Mouse (Mus musculus) liver, adult 2 months (tissue): ENCODE results near the gene Pgpep1l. TPM values are rescaled to one million over a fixed set of nuclear protein-coding genes. Genes with fewer than 3 reads are reported as not detected.

ENCODE experiments used
- DNase-seq: peaks from one replicate; pipeline ENCODE4 v3.0.0-alpha.2; 2011; ENCODE audit warnings: low read depth, low spot score; ENCODE audit errors: extremely low read depth
- H3K27ac ChIP-seq: fragments of 200-500 bp; replicated peaks from 2 replicates; pipeline ENCODE4 v1.5.1; 2012; ENCODE audit warnings: low read depth, mild to moderate bottlenecking, control low read depth, inconsistent platforms, low read length; ENCODE audit not compliant: insufficient read depth
- H3K27me3 ChIP-seq: fragments of 200-500 bp; 2 replicates; pipeline ENCODE4 v1.6.1; 2012; ENCODE audit warnings: mild to moderate bottlenecking, moderate library complexity, low read length, inconsistent platforms; ENCODE audit not compliant: control insufficient read depth, insufficient read depth
- H3K36me3 ChIP-seq: fragments of 200-500 bp; 2 replicates; pipeline ENCODE4 v1.6.1; 2012; ENCODE audit warnings: low read length, inconsistent platforms; ENCODE audit not compliant: control insufficient read depth, insufficient read depth
- H3K4me1 ChIP-seq: fragments of 200-500 bp; 2 replicates; pipeline ENCODE4 v1.6.1; 2011; ENCODE audit warnings: low read length; ENCODE audit not compliant: control insufficient read depth, insufficient read depth
- H3K4me3 ChIP-seq: fragments of 200-500 bp; 2 replicates; pipeline ENCODE4 v1.5.1; 2011; ENCODE audit warnings: low read depth, mild to moderate bottlenecking, control low read depth, low read length, moderate library complexity; ENCODE audit not compliant: insufficient read depth
- H3K79me2 ChIP-seq: fragments of 200-500 bp; 2 replicates; pipeline ENCODE4 v1.6.1; 2012; ENCODE audit warnings: inconsistent platforms, mild to moderate bottlenecking, low read length, moderate library complexity; ENCODE audit not compliant: control insufficient read depth, insufficient read depth
- H3K9ac ChIP-seq: fragments of 200-500 bp; 2 replicates; pipeline ENCODE4 v1.6.1; 2012; ENCODE audit warnings: low read depth, mild to moderate bottlenecking, control low read depth, inconsistent platforms, low read length
- CTCF ChIP-seq: fragments of 200-500 bp; IDR thresholded peaks from 2 replicates; pipeline ENCODE4 v1.5.1; 2011; ENCODE audit warnings: low read depth, low read length, control low read depth
- POLR2A ChIP-seq: fragments of 200-500 bp; IDR thresholded peaks from 2 replicates; pipeline ENCODE4 v1.6.1; 2011; ENCODE audit warnings: low read length, control low read depth; ENCODE audit not compliant: insufficient read depth; ENCODE audit errors: extremely low read depth
- whole genome bisulfite sequencing: fragments of 180-500 bp; shearing (Covaris S2); methylation state at CpG from one replicate; pipeline ENCODE4 v1.1.7; 2018; 5-methylcytosine and 5-hydroxymethylcytosine counted together
- polyA plus RNA-seq: library from polyadenylated mRNA; depleted of rRNA; stranded (reverse); fragments of >200 nt; gene quantifications from 2 replicates; pipeline ENCODE4 v1.2.3, GENCODE M21; 2012; rRNA removed
- total RNA-seq: library from RNA; depleted of rRNA; stranded (reverse); fragments of >200 nt; gene quantifications from 2 replicates; pipeline ENCODE4 v1.2.3, GENCODE M21; 2014; rRNA removed

Gene Pgpep1l
- total and polyA plus RNA-seq, 2 experiments: 0.32 to 1.5 TPM

DNA sequence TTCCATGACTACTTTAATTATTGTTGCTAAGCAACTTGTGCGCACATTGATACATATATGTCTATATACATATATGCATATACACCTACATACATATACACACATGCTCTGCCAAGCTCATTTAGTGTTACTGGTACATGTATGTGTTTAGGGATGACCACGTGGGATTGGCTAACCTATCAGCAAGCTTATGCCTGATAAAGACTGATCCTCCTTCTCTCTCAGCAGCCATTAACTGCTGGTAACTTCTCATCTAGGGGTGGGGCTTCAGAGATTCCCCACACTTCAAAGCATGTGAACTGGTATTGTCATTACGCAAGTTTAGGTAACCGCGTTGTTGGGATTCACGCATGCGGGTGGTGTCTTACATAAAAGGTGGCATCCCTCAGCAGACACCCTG is 64.4 kb downstream of the Pgpep1l start:
- H3K9ac ChIP-seq: no peak overlapping the region
- H3K4me1 ChIP-seq: no peaks in the 10 kb centered on the region
- no peak overlapping the region for H3K27ac ChIP-seq
- no peak overlapping the region for H3K4me3 ChIP-seq
- no peak for TF ChIP-seq CTCF
- TF ChIP-seq POLR2A: no peak
- no peaks in the 10 kb centered on the region for H3K36me3 ChIP-seq
- H3K27me3 ChIP-seq: no peaks in the 10 kb centered on the region
- DNase-seq: no peak
- no peaks in the 10 kb centered on the region for H3K79me2 ChIP-seq
- 91% methylated on average over 7 of the region's 7 CpGs for WGBS

DNA sequence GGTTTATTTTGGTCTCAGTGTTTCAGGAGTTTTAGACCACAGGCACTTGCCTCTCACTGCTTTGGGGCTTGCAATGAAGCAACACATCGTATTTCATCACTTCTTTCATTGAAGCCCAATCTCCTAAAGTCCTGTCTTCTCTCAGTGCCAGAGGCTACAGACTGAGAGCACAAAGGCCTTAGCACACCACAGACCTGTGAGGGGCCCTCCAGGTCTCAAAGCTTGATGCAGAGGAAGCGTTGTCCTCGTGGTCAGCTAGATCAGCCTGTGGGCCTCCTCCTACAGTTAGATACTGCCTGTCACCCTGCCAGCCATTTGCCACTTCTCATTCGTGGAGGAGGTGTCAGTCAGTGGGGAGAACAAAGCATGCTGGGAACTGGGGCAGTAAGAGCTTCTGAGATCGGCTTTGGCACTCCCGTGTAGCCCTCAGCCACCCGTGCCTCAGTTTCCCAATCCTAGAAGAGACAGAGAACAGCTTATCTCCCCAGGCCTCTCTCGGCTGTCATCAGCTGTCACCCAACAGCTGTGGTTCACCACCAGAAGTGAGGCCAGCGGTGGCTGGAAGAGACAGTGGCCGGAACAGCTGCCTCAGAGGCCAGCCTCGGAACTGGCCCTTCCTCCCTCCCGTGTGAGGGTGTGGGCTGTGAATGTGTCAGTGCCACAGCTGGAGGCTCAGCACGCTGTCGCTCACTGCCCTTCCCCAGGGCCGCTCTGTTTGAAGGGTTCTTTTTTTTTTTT is 69.9 kb downstream of the Pgpep1l start:
- H3K36me3 ChIP-seq: no peaks in the 10 kb centered on the region

DNA sequence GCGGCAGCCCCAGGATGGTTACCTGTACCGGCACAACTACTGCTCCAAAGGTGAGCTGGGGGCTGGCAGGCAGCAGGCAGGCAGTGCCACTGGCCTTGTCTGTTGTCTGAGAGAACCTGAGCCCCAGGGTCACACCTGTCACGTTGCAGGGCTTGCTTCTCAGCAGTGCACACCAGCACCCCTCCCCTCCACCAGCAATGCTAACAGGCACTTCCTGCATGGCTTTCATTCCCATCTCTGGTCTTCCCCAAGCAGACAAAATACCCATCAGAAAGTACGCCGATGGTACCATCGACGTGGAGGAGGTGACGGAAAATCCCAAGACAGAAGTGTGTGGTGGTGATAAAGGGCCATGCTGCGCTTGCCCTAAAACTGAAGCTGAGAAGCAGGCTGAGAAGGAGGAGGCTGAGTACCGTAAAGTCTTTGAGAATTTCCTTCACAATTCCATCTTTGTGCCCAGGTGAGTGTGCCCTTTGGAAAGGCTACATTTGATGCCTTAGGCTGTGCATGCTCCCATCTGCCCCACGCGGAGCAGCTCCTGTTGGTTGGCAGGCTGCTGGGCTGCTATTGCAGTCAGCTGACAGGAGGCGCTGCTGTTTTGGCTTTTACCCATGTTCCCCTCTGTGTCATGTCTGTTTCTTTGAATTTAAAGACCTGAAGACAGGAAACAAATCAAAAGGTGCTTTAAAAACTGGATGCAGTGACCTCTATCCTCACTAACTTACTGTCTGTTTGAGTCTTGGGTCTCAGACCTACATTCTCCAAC is 74.2 kb downstream of the Pgpep1l start:
- H3K4me1 ChIP-seq: no peaks in the 10 kb centered on the region
- no peak overlapping the region for H3K4me3 ChIP-seq

More for the DNA sequence above, 69.9 kb downstream of the Pgpep1l start:
- TF ChIP-seq POLR2A (no peak), CTCF (no peak)
- Histone ChIP-seq H3K4me3 (no peak overlapping the region), H3K79me2 (no peaks in the 10 kb centered on the region), H3K27ac (no peak overlapping the region), H3K27me3 (no peaks in the 10 kb centered on the region), H3K4me1 (no peaks in the 10 kb centered on the region), H3K9ac (no peak overlapping the region)
- 83% methylated on average over 15 of the region's 15 CpGs for WGBS
- no peak for DNase-seq

DNA sequence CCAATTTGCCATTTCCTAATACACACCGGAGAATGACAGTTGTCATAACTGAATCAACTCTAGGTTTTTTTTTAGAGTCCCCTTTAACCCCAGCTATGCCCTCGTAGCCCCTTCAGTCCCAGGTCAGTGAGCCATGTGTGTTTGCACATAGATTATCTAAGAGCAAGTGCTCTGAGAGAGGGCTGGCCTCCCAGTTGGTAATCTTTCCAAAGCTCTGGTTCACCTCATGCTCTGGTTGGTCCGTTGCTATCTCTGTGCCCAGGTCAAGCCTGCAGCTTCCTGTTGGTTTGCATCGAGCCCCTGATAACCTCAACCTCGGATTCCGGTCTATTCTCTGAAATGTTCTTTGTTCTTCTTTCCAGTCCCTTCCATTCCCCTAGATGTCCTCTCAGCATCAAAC is 74.8 kb downstream of the Pgpep1l start:
- Histone ChIP-seq H3K4me1 (no peaks in the 10 kb centered on the region), H3K9ac (no peak overlapping the region), H3K4me3 (no peak overlapping the region), H3K36me3 (no peaks in the 10 kb centered on the region), H3K79me2 (no peaks in the 10 kb centered on the region), H3K27me3 (no peaks in the 10 kb centered on the region), H3K27ac (no peak overlapping the region)
- DNase-seq: no peak
- 14% methylated on average over 6 of the region's 6 CpGs for WGBS
- TF ChIP-seq CTCF (no peak), POLR2A (no peak)

More for the DNA sequence above, 74.2 kb downstream of the Pgpep1l start:
- H3K79me2 ChIP-seq: no peaks in the 10 kb centered on the region
- no peak overlapping the region for H3K9ac ChIP-seq
- DNase-seq: no peak
- no peak overlapping the region for H3K27ac ChIP-seq
- H3K27me3 ChIP-seq: no peaks in the 10 kb centered on the region
- TF ChIP-seq POLR2A: no peak
- TF ChIP-seq CTCF: no peak
- WGBS: 61% methylated on average over 13 of the region's 13 CpGs
- H3K36me3 ChIP-seq: no peaks in the 10 kb centered on the region

Other genes with a start within 250 kb of the Pgpep1l start
- 17.6 and 21.8 TPM in 2 replicates for gene Fam169b, start 9.6 kb upstream of the Pgpep1l start, total RNA-seq
- gene Fam169b, start 9.6 kb upstream of the Pgpep1l start, polyA plus RNA-seq: 25.2 and 25.8 TPM in 2 replicates